Comparison of ENCODE assay signal across 7 mouse cellular contexts in genomic region chr10:81383802-81384604, GRCm38 (mm10). TPM values are rescaled to one million over a fixed set of nuclear protein-coding genes. Genes with fewer than 3 reads are reported as not detected.
DNase-seq lines count a peak whose midpoint lies in the region; ATAC-seq and TF ChIP-seq lines count a peak whose summit lies in the region.

Gene Dohh, plus strand, starts transcription at chr10:81384428.
Gene Gm48551, plus strand, starts transcription at chr10:81384466.

- peak within 1 kb of the TSS; percentile 91 for H3K27ac ChIP-seq in embryonic facial prominence, embryonic 10.5 days (replicated peaks)
- H3K27ac ChIP-seq in intestine, postnatal 0 days (ENCODE audit: low read depth, low read length) = peak within 1 kb of the TSS; percentile 82
- peak within 1 kb of the TSS; percentile 78 for H3K27ac ChIP-seq in midbrain, embryonic 12.5 days (replicated peaks)
- 0 out of 2 replicates have a peak within 1 kb of the TSS, but pooled peaks have one; percentile 38 for H3K27ac ChIP-seq in small intestine, adult 2 months (ENCODE audit: insufficient read depth, low read depth, low read length)

- H3K4me2 ChIP-seq in intestine, postnatal 0 days (replicated peaks; ENCODE audit: low read depth) = peak within 1 kb of the TSS; percentile 76
- H3K4me2 ChIP-seq in midbrain, embryonic 12.5 days (replicated peaks) = peak within 1 kb of the TSS; percentile 87

- DNase-seq in adrenal gland, postnatal 10 days = peak; percentile 99
- peak; percentile 97 for DNase-seq in embryonic facial prominence, embryonic 10.5 days (ENCODE audit: low spot score)
- DNase-seq in gonadal fat pad, adult 2 months (ENCODE audit: low read depth) = peak; percentile 86
- peak; percentile 100 for DNase-seq in left cerebral cortex, postnatal 4 days

- TF ChIP-seq CTCF in intestine, postnatal 0 days (IDR thresholded peaks at IDR 0.05; ENCODE audit: low read depth) = peak; percentile 12; the same call in 1 of the 2 replicates
- TF ChIP-seq CTCF in small intestine, adult 2 months (IDR thresholded peaks at IDR 0.05; ENCODE audit: extremely low read depth, insufficient read length, insufficient replicate concordance, low read depth, low read length) = no peak

- no peaks in the 10 kb centered on the region for H3K27me3 ChIP-seq in embryonic facial prominence, embryonic 10.5 days (replicated peaks; ENCODE audit: low read depth, poor library complexity, severe bottlenecking)
- H3K27me3 ChIP-seq in intestine, postnatal 0 days (replicated peaks; ENCODE audit: control insufficient read depth, insufficient read depth, low read length) = no peaks in the 10 kb centered on the region
- H3K27me3 ChIP-seq in midbrain, embryonic 12.5 days = no peaks in the 10 kb centered on the region
- H3K27me3 ChIP-seq in small intestine, adult 2 months (ENCODE audit: control insufficient read depth, insufficient read depth, low read length) = no peaks in the 10 kb centered on the region

- peak; percentile 90 for ATAC-seq in intestine, postnatal 0 days
- ATAC-seq in midbrain, embryonic 12.5 days (ENCODE audit: low FRiP score, low read depth) = peak; percentile 95

- peaks cover 23% of the 10 kb centered on the region for H3K4me1 ChIP-seq in embryonic facial prominence, embryonic 10.5 days
- 0 out of 2 replicates have a peak, but pooled peaks cover 3% of the 10 kb centered on the region for H3K4me1 ChIP-seq in intestine, postnatal 0 days (replicated peaks; ENCODE audit: control insufficient read depth, insufficient read depth, low read length)
- peaks cover 20% of the 10 kb centered on the region for H3K4me1 ChIP-seq in midbrain, embryonic 12.5 days
- peaks cover 20% of the 10 kb centered on the region for H3K4me1 ChIP-seq in small intestine, adult 2 months (ENCODE audit: control insufficient read depth, insufficient read depth, insufficient read length, low read length)

- no peaks in the 10 kb centered on the region for H3K9me3 ChIP-seq in embryonic facial prominence, embryonic 10.5 days
- H3K9me3 ChIP-seq in intestine, postnatal 0 days (ENCODE audit: control insufficient read depth) = no peaks in the 10 kb centered on the region
- no peaks in the 10 kb centered on the region for H3K9me3 ChIP-seq in midbrain, embryonic 12.5 days

- H3K9ac ChIP-seq in intestine, postnatal 0 days (ENCODE audit: low read depth, low read length) = peak within 1 kb of the TSS; percentile 76
- peak within 1 kb of the TSS; percentile 83 for H3K9ac ChIP-seq in midbrain, embryonic 12.5 days (replicated peaks)

- peak within 1 kb of the TSS; percentile 98 for H3K4me3 ChIP-seq in embryonic facial prominence, embryonic 10.5 days
- H3K4me3 ChIP-seq in intestine, postnatal 0 days (ENCODE audit: low read depth, low read length) = peak within 1 kb of the TSS; percentile 81
- H3K4me3 ChIP-seq in midbrain, embryonic 12.5 days = peak within 1 kb of the TSS; percentile 65
- H3K4me3 ChIP-seq in small intestine, adult 2 months (ENCODE audit: low read depth, low read length) = peak within 1 kb of the TSS; percentile 68

- peak; percentile 71; the same call in 1 of the 2 replicates for TF ChIP-seq POLR2A in small intestine, adult 2 months (IDR thresholded peaks at IDR 0.05; ENCODE audit: low read depth, low read length)

- 9% methylated on average over 54 of the region's 54 CpGs for WGBS in embryonic facial prominence, embryonic 10.5 days
- 3% methylated on average over 51 of the region's 54 CpGs for WGBS in intestine, postnatal 0 days
- 10% methylated on average over 54 of the region's 54 CpGs for WGBS in midbrain, embryonic 12.5 days
- WGBS in small intestine, adult 2 months = 5% methylated on average over 54 of the region's 54 CpGs

- intact Hi-C loops in left cerebral cortex, postnatal 4 days (cut with DNase I) = no loop called here

- H3K36me3 ChIP-seq in embryonic facial prominence, embryonic 10.5 days (replicated peaks) = peaks cover 35% of the 10 kb centered on the region
- peaks cover 30% of the 10 kb centered on the region for H3K36me3 ChIP-seq in intestine, postnatal 0 days (ENCODE audit: control insufficient read depth, insufficient read depth)
- peaks cover 32% of the 10 kb centered on the region for H3K36me3 ChIP-seq in midbrain, embryonic 12.5 days
- peaks cover 21% of the 10 kb centered on the region; the same call in 1 of the 2 replicates for H3K36me3 ChIP-seq in small intestine, adult 2 months (ENCODE audit: control insufficient read depth, insufficient read depth, low read length)

RNA-seq across cellular contexts. Expression of gene Dohh, which starts in this region (rescaled TPM):
- total RNA-seq in adrenal gland, postnatal 10 days (2021) = 10 to 100 TPM; 52.8 to 54.2 TPM
- polyA plus RNA-seq in embryonic facial prominence, embryonic 10.5 days (2016; fragmentation: Nextera tagmentation; extraction: Ambion mirVana) = 105 and 109 TPM in 2 replicates
- 93.9 and 96.3 TPM in 2 replicates for polyA plus RNA-seq in gonadal fat pad, adult 2 months (2012; rRNA removed)
- polyA plus RNA-seq in intestine, postnatal 0 days (2015; fragmentation: Nextera tagmentation; extraction: Ambion mirVana) = 54.0 and 59.4 TPM in 2 replicates
- total RNA-seq in left cerebral cortex, postnatal 4 days (2021) = 10 to 100 TPM; 58.8 to 61.5 TPM
- 63.5 and 67.2 TPM in 2 replicates for polyA plus RNA-seq in midbrain, embryonic 12.5 days (2016; fragmentation: Nextera tagmentation; extraction: Ambion mirVana)
- 86.8 and 113 TPM in 2 replicates for polyA plus RNA-seq in small intestine, adult 2 months (2012; rRNA removed)

RNA-seq across cellular contexts. Expression of gene Gm48551, which starts in this region (rescaled TPM):
- 1 to 10 TPM; 1.1 to 1.6 TPM for total RNA-seq in adrenal gland, postnatal 10 days (2021)
- polyA plus RNA-seq in embryonic facial prominence, embryonic 10.5 days (2016; fragmentation: Nextera tagmentation; extraction: Ambion mirVana) = 2.7 TPM in 2 replicates
- 3.3 and 4.2 TPM in 2 replicates for polyA plus RNA-seq in gonadal fat pad, adult 2 months (2012; rRNA removed)
- polyA plus RNA-seq in intestine, postnatal 0 days (2015; fragmentation: Nextera tagmentation; extraction: Ambion mirVana) = 0.76 and 1.1 TPM in 2 replicates
- total RNA-seq in left cerebral cortex, postnatal 4 days (2021) = 1 to 10 TPM; 3.7 to 4.4 TPM
- 4.2 and 5.5 TPM in 2 replicates for polyA plus RNA-seq in midbrain, embryonic 12.5 days (2016; fragmentation: Nextera tagmentation; extraction: Ambion mirVana)
- polyA plus RNA-seq in small intestine, adult 2 months (2012; rRNA removed) = 1.8 and 4.8 TPM in 2 replicates

Comparison
In these comparisons a context has a peak if more than half of its experiments do, and no peak if none do; other contexts are left out.
1. Peak in every context shown above with its lines: DNase-seq, ATAC-seq, H3K4me3 ChIP-seq and H3K27ac ChIP-seq.
2. H3K27ac ChIP-seq: peak in every context shown above with its lines; median percentile 91 in embryonic facial prominence, embryonic 10.5 days; 82 in intestine, postnatal 0 days; 78 in midbrain, embryonic 12.5 days; 38 in small intestine, adult 2 months.